Mouse (Mus musculus) natural killer cell, adult 2 months (primary cell): ENCODE data around the gene Fam98c.

Source experiments
- DNase-seq, 2 experiments: peaks; one replicate each; pipeline ENCODE4 v3.0.0; 2022; ENCODE audit warnings: low spot score in 2 of 2

Fam98c gene

DNA sequence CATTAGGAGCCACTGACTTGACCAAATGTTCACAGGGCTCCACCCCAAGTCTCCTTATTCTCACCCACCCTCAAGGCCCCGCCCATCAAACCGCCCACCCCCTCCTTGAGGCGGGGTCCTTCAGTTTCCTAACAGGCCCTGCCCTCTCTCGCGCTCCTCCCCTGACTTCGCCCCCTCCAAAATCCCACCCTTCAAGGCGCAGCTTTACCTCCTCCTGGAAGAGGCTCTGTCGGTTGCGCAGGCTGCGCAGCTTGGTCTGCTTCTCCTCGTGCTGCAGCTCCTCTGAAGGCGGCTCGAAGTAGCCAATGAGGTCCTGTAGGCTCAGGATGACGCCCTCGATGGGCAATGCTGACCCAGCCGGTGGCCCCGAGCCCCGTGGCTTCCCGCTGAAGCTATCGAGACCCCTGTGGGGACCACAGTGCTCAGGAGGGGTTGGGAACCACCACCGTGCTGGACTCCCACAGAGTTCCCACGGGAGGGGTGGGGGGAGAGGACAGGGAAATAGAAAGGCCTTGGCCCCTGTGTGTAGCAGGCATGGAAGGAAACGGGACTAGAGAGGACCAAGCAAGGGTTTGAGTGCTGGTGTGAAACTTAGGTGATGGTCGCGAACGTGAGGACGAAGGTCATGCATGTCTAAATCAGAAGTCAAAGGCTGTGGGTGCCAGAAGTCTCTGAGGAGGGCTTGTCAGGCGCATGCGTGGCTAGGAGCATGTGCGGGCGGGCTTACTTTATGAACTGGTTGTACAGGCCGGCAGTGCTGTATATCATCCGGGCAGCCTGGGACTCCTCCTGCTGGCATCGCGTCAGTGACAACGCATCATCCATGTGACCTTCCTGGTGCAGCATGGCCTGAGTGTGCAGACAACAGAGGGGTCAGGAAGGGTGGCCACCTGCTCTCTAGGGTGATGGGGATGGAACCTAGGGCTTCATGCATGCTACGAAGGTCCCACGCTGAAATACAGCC, 46.8 kb downstream of the Fam98c start:
- DNase-seq: no peak
